Mouse (Mus musculus): ENCODE data around the gene Coro2a. TPM values are rescaled to one million over a fixed set of nuclear protein-coding genes. Genes with fewer than 3 reads are reported as not detected.

Coro2a gene
- polyA plus RNA-seq, 1 experiment from 2014 or later: 0.27 TPM

- no peaks in the 10 kb centered on the region for H3K27me3 ChIP-seq (ENCODE audit: control insufficient read depth, insufficient read depth, low read length)
- H3K4me2 ChIP-seq (ENCODE audit: low read length): no peak overlapping the region
- WGBS: 91% methylated on average over 4 of the region's 4 CpGs
- no peaks in the 10 kb centered on the region for H3K9me3 ChIP-seq (ENCODE audit: control insufficient read depth, low read length)
- H3K9ac ChIP-seq (ENCODE audit: low read length): no peak overlapping the region
- no peak for ATAC-seq (ENCODE audit: insufficient number of reproducible peaks, insufficient read depth, low FRiP score, low read depth)
- H3K4me1 ChIP-seq (ENCODE audit: control insufficient read depth in 2 of 2, insufficient read depth in 2 of 2, low read length in 2 of 2): peaks cover 0 to 4% of the 10 kb centered on the region in 2 experiments; a peak in 2 of 4 replicates
- no peak overlapping the region for H3K27ac ChIP-seq (replicated peaks in 1 of 2; ENCODE audit: control insufficient read depth in 1 of 2, insufficient read depth in 1 of 2, low read depth in 2 of 2, low read length in 2 of 2)
- no peaks in the 10 kb centered on the region for H3K36me3 ChIP-seq (ENCODE audit: control insufficient read depth, insufficient read depth, low read length)
- no peak overlapping the region for H3K4me3 ChIP-seq (ENCODE audit: control insufficient read depth in 1 of 2, insufficient read depth in 1 of 2, low read depth in 1 of 2, low read length in 2 of 2)
These were observed 36.5 kb downstream of the Coro2a start for GRCm38 (mm10) chr4:46565393-46565955.

- Histone ChIP-seq H3K27ac (replicated peaks in 1 of 2; ENCODE audit: control insufficient read depth in 1 of 2, insufficient read depth in 1 of 2, low read depth in 2 of 2, low read length in 2 of 2) (no peak overlapping the region), H3K27me3 (ENCODE audit: control insufficient read depth, insufficient read depth, low read length) (no peaks in the 10 kb centered on the region), H3K36me3 (ENCODE audit: control insufficient read depth, insufficient read depth, low read length) (no peaks in the 10 kb centered on the region), H3K9ac (ENCODE audit: low read length) (no peak overlapping the region), H3K4me2 (ENCODE audit: low read length) (no peak overlapping the region), H3K4me3 (ENCODE audit: control insufficient read depth in 1 of 2, insufficient read depth in 1 of 2, low read depth in 1 of 2, low read length in 2 of 2) (no peak overlapping the region), H3K9me3 (ENCODE audit: control insufficient read depth, low read length) (no peaks in the 10 kb centered on the region), H3K4me1 (ENCODE audit: control insufficient read depth in 2 of 2, insufficient read depth in 2 of 2, low read length in 2 of 2) (peaks cover 0 to 4% of the 10 kb centered on the region in 2 experiments; a peak in 2 of 4 replicates)
- no peak for ATAC-seq (ENCODE audit: insufficient number of reproducible peaks, insufficient read depth, low FRiP score, low read depth)
- WGBS: 74% methylated on average over 4 of the region's 4 CpGs
These were observed 37.8 kb downstream of the Coro2a start for GRCm38 (mm10) chr4:46564247-46564646.

GRCm38 (mm10) chr4:46563847-46564246, 38.2 kb downstream of the Coro2a start:
- Histone ChIP-seq H3K9me3 (ENCODE audit: control insufficient read depth, low read length) (no peaks in the 10 kb centered on the region), H3K4me1 (ENCODE audit: control insufficient read depth in 2 of 2, insufficient read depth in 2 of 2, low read length in 2 of 2) (peaks cover 0 to 4% of the 10 kb centered on the region in 2 experiments; a peak in 2 of 4 replicates), H3K9ac (ENCODE audit: low read length) (no peak overlapping the region), H3K4me2 (ENCODE audit: low read length) (no peak overlapping the region), H3K27me3 (ENCODE audit: control insufficient read depth, insufficient read depth, low read length) (no peaks in the 10 kb centered on the region), H3K36me3 (ENCODE audit: control insufficient read depth, insufficient read depth, low read length) (no peaks in the 10 kb centered on the region), H3K27ac (replicated peaks in 1 of 2; ENCODE audit: control insufficient read depth in 1 of 2, insufficient read depth in 1 of 2, low read depth in 2 of 2, low read length in 2 of 2) (no peak overlapping the region), H3K4me3 (ENCODE audit: control insufficient read depth in 1 of 2, insufficient read depth in 1 of 2, low read depth in 1 of 2, low read length in 2 of 2) (no peak overlapping the region)
- ATAC-seq (ENCODE audit: insufficient number of reproducible peaks, insufficient read depth, low FRiP score, low read depth): 0 out of 2 replicates have a peak, but pooled peaks have one; percentile 29
- 58% methylated on average over 10 of the region's 10 CpGs for WGBS

- Histone ChIP-seq H3K9me3 (ENCODE audit: control insufficient read depth, low read length) (no peaks in the 10 kb centered on the region), H3K27me3 (ENCODE audit: control insufficient read depth, insufficient read depth, low read length) (no peaks in the 10 kb centered on the region), H3K4me3 (ENCODE audit: control insufficient read depth in 1 of 2, insufficient read depth in 1 of 2, low read depth in 1 of 2, low read length in 2 of 2) (no peak overlapping the region), H3K27ac (replicated peaks in 1 of 2; ENCODE audit: control insufficient read depth in 1 of 2, insufficient read depth in 1 of 2, low read depth in 2 of 2, low read length in 2 of 2) (no peak overlapping the region), H3K4me1 (ENCODE audit: control insufficient read depth in 2 of 2, insufficient read depth in 2 of 2, low read length in 2 of 2) (peaks cover 0 to 4% of the 10 kb centered on the region in 2 experiments; a peak in 2 of 4 replicates), H3K36me3 (ENCODE audit: control insufficient read depth, insufficient read depth, low read length) (no peaks in the 10 kb centered on the region), H3K9ac (ENCODE audit: low read length) (no peak overlapping the region), H3K4me2 (ENCODE audit: low read length) (no peak overlapping the region)
- ATAC-seq (ENCODE audit: insufficient number of reproducible peaks, insufficient read depth, low FRiP score, low read depth): no peak
- 91% methylated on average over 14 of the region's 14 CpGs for WGBS
These were observed 39.2 kb downstream of the Coro2a start for GRCm38 (mm10) chr4:46562841-46563240.

- no peak overlapping the region for H3K9ac ChIP-seq (ENCODE audit: low read length)
- H3K27ac ChIP-seq (replicated peaks in 1 of 2; ENCODE audit: control insufficient read depth in 1 of 2, insufficient read depth in 1 of 2, low read depth in 2 of 2, low read length in 2 of 2): no peak overlapping the region
- no peaks in the 10 kb centered on the region for H3K36me3 ChIP-seq (ENCODE audit: control insufficient read depth, insufficient read depth, low read length)
- no peak overlapping the region for H3K4me3 ChIP-seq (ENCODE audit: control insufficient read depth in 1 of 2, insufficient read depth in 1 of 2, low read depth in 1 of 2, low read length in 2 of 2)
- H3K4me1 ChIP-seq (ENCODE audit: control insufficient read depth in 2 of 2, insufficient read depth in 2 of 2, low read length in 2 of 2): peaks cover 0 to 3% of the 10 kb centered on the region in 2 experiments; a peak in 2 of 4 replicates
- no peaks in the 10 kb centered on the region for H3K9me3 ChIP-seq (ENCODE audit: control insufficient read depth, low read length)
- no peaks in the 10 kb centered on the region for H3K27me3 ChIP-seq (ENCODE audit: control insufficient read depth, insufficient read depth, low read length)
- WGBS: 51% methylated on average over 5 of the region's 5 CpGs
- ATAC-seq (ENCODE audit: insufficient number of reproducible peaks, insufficient read depth, low FRiP score, low read depth): no peak
- no peak overlapping the region for H3K4me2 ChIP-seq (ENCODE audit: low read length)
These were observed 40.0 kb downstream of the Coro2a start for GRCm38 (mm10) chr4:46562037-46562436.

GRCm38 (mm10) chr4:46560069-46560705, 41.8 kb downstream of the Coro2a start:
- WGBS: 80% methylated on average over 14 of the region's 14 CpGs
- Histone ChIP-seq H3K4me1 (ENCODE audit: control insufficient read depth in 2 of 2, insufficient read depth in 2 of 2, low read length in 2 of 2) (no peaks in the 10 kb centered on the region), H3K4me3 (ENCODE audit: control insufficient read depth in 1 of 2, insufficient read depth in 1 of 2, low read depth in 1 of 2, low read length in 2 of 2) (no peak overlapping the region), H3K27me3 (ENCODE audit: control insufficient read depth, insufficient read depth, low read length) (no peaks in the 10 kb centered on the region), H3K9me3 (ENCODE audit: control insufficient read depth, low read length) (no peaks in the 10 kb centered on the region), H3K36me3 (ENCODE audit: control insufficient read depth, insufficient read depth, low read length) (no peaks in the 10 kb centered on the region), H3K27ac (replicated peaks in 1 of 2; ENCODE audit: control insufficient read depth in 1 of 2, insufficient read depth in 1 of 2, low read depth in 2 of 2, low read length in 2 of 2) (no peak overlapping the region), H3K4me2 (ENCODE audit: low read length) (no peak overlapping the region), H3K9ac (ENCODE audit: low read length) (no peak overlapping the region)
- no peak for ATAC-seq (ENCODE audit: insufficient number of reproducible peaks, insufficient read depth, low FRiP score, low read depth)

- no peak for ATAC-seq (ENCODE audit: insufficient number of reproducible peaks, insufficient read depth, low FRiP score, low read depth)
- WGBS: 64% methylated on average over 22 of the region's 22 CpGs
- Histone ChIP-seq H3K4me2 (ENCODE audit: low read length) (no peak overlapping the region), H3K4me3 (ENCODE audit: control insufficient read depth in 1 of 2, insufficient read depth in 1 of 2, low read depth in 1 of 2, low read length in 2 of 2) (no peak overlapping the region), H3K9ac (ENCODE audit: low read length) (no peak overlapping the region), H3K9me3 (ENCODE audit: control insufficient read depth, low read length) (no peaks in the 10 kb centered on the region), H3K27ac (replicated peaks in 1 of 2; ENCODE audit: control insufficient read depth in 1 of 2, insufficient read depth in 1 of 2, low read depth in 2 of 2, low read length in 2 of 2) (no peak overlapping the region), H3K36me3 (ENCODE audit: control insufficient read depth, insufficient read depth, low read length) (no peaks in the 10 kb centered on the region), H3K4me1 (ENCODE audit: control insufficient read depth in 2 of 2, insufficient read depth in 2 of 2, low read length in 2 of 2) (peaks cover 0 to under 1% of the 10 kb centered on the region in 2 experiments; a peak in 1 of 4 replicates), H3K27me3 (ENCODE audit: control insufficient read depth, insufficient read depth, low read length) (no peaks in the 10 kb centered on the region)
These were observed 43.0 kb downstream of the Coro2a start for GRCm38 (mm10) chr4:46558672-46559667.

Data from heart, embryonic 14.5 days (tissue).